Comparison of ENCODE assay signal across 8 mouse cellular contexts in the genomic region with DNA sequence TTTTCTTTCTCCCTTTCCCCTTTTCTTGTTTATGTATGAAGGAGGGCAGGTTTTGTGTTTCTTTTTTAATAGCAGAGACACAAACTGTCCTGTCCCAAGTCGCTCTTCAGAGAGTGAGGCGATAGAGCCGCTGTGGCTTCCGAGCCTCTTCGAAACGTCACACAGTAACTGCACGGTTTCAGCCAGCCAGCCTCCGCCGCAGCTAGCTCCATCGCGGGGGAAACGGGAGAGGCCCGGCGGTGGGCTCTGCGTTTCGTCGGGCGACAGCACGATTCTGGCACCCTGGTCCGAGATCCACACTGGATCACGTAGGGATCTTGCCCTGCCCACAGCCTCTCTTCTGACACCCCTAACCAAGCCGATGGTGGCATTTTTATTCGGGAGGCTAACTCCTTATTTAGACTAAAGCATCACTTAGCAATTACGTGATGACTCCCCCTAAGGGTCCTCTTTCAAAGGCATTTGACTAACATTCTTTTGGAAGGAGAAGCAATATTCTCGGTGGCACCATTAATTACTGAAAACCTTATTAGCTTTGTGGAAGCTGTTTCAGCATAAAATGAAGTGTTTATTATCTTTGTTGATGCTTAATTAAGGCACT. TPM values are rescaled to one million over a fixed set of nuclear protein-coding genes. Genes with fewer than 3 reads are reported as not detected.
DNase-seq lines count a peak whose midpoint lies in the region; ATAC-seq and TF ChIP-seq lines count a peak whose summit lies in the region.

No protein-coding gene starts in this region.

- H3K9me3 ChIP-seq in MEL (replicated peaks; ENCODE audit: insufficient read depth, low read length), result no peaks in the 10 kb centered on the region
- no peaks in the 10 kb centered on the region for H3K9me3 ChIP-seq in forebrain, embryonic 12.5 days
- no peaks in the 10 kb centered on the region for H3K9me3 ChIP-seq in hindbrain, embryonic 12.5 days (replicated peaks)

- TF ChIP-seq RAD21 in MEL (IDR thresholded peaks at IDR 0.05; ENCODE audit: low read depth, low read length), result no peak

- H3K4me2 ChIP-seq in forebrain, embryonic 12.5 days, result peak overlapping the region; percentile 77
- peak overlapping the region; percentile 67 for H3K4me2 ChIP-seq in hindbrain, embryonic 12.5 days (replicated peaks)

- ATAC-seq in forebrain, embryonic 12.5 days (ENCODE audit: low FRiP score), result peak; percentile 39; the same call in 1 of the 2 replicates
- ATAC-seq in hindbrain, embryonic 12.5 days (ENCODE audit: low FRiP score), result peak; percentile 62

- H3K36me3 ChIP-seq in MEL (ENCODE audit: control insufficient read depth in 1 of 2, insufficient read depth in 2 of 2, low read length in 2 of 2), result peaks cover 0 to 14% of the 10 kb centered on the region in 2 experiments; a peak in 3 of 4 replicates
- peaks cover 8% of the 10 kb centered on the region; the same call in 1 of the 2 replicates for H3K36me3 ChIP-seq in forebrain, embryonic 12.5 days (replicated peaks)
- peaks cover 6% of the 10 kb centered on the region for H3K36me3 ChIP-seq in hindbrain, embryonic 12.5 days

- peaks cover 0 to 7% of the 10 kb centered on the region in 2 experiments; a peak in 1 of 4 replicates for H3K4me1 ChIP-seq in MEL (ENCODE audit: control insufficient read depth in 1 of 2, insufficient read depth in 2 of 2, low read length in 2 of 2)
- H3K4me1 ChIP-seq in forebrain, embryonic 12.5 days, result peaks cover 11% of the 10 kb centered on the region
- peaks cover 8% of the 10 kb centered on the region for H3K4me1 ChIP-seq in hindbrain, embryonic 12.5 days

- peak overlapping the region; percentile 65 for H3K27ac ChIP-seq in MEL (ENCODE audit: control insufficient read depth, low read depth, low read length)
- H3K27ac ChIP-seq in forebrain, embryonic 12.5 days, result peak overlapping the region; percentile 68
- peak overlapping the region; percentile 73 for H3K27ac ChIP-seq in hindbrain, embryonic 12.5 days

- TF ChIP-seq POLR2A in MEL (IDR thresholded peaks at IDR 0.05; ENCODE audit: control insufficient read depth in 1 of 2, insufficient read depth in 1 of 2, low read depth in 1 of 2, low read length in 2 of 2, poor library complexity in 1 of 2), result no peak

- intact Hi-C loops in left cerebral cortex, postnatal 10 days (cut with DNase I), result loop anchor here (10.0 kb wide), 1 partner anchor 230 kb away; a partner anchor contains a TSS

- H3K79me2 ChIP-seq in MEL (ENCODE audit: control insufficient read depth, insufficient read depth, low read length, poor library complexity), result peaks cover 14% of the 10 kb centered on the region

- no peak for DNase-seq in MEL (ENCODE audit: low read depth, low spot score)
- peak; percentile 12 for DNase-seq in c-Kit-negative CD71-positive TER-119-positive erythroid progenitor cells, embryonic 14.5 days (ENCODE audit: low read depth, low spot score)
- peak; percentile 26 to 67 for DNase-seq in left cerebral cortex, postnatal 10 days (ENCODE audit: extremely low spot score in 1 of 2, low spot score in 2 of 2)
- peak; percentile 32 for DNase-seq in lung, postnatal 36 days
- peak; percentile 46 for DNase-seq in right cerebral cortex, adult 18-20 months
- peak; percentile 20 to 38 for DNase-seq in urinary bladder, postnatal 36 days (ENCODE audit: low spot score in 2 of 2)

- TF ChIP-seq CTCF in MEL (IDR thresholded peaks at IDR 0.05 in 2 of 3, conservative IDR thresholded peaks at IDR 0.05 in 1 of 3; ENCODE audit: control insufficient read depth in 1 of 3, insufficient read depth in 1 of 3, low read depth in 2 of 3, low read length in 3 of 3, poor library complexity in 1 of 3, severe bottlenecking in 1 of 3), result no peak

- peak overlapping the region; percentile 86 to 99 for H3K4me3 ChIP-seq in MEL (ENCODE audit: control insufficient read depth in 1 of 2, insufficient read depth in 1 of 2, low read depth in 2 of 2, low read length in 2 of 2)
- H3K4me3 ChIP-seq in forebrain, embryonic 12.5 days (replicated peaks), result peak overlapping the region; percentile 66
- peak overlapping the region; percentile 58 for H3K4me3 ChIP-seq in hindbrain, embryonic 12.5 days

- peak overlapping the region; percentile 88 for H3K9ac ChIP-seq in MEL (ENCODE audit: control insufficient read depth, low read depth, low read length, poor library complexity, severe bottlenecking)
- peak overlapping the region; percentile 71 for H3K9ac ChIP-seq in forebrain, embryonic 12.5 days
- H3K9ac ChIP-seq in hindbrain, embryonic 12.5 days, result peak overlapping the region; percentile 66

- no peaks in the 10 kb centered on the region for H3K27me3 ChIP-seq in MEL (ENCODE audit: control insufficient read depth in 1 of 2, insufficient read depth in 2 of 2, low read length in 2 of 2)
- H3K27me3 ChIP-seq in forebrain, embryonic 12.5 days, result peaks cover 10% of the 10 kb centered on the region; the same call in 1 of the 2 replicates
- H3K27me3 ChIP-seq in hindbrain, embryonic 12.5 days, result no peaks in the 10 kb centered on the region

- 1% methylated on average over 25 of the region's 25 CpGs for WGBS in forebrain, embryonic 12.5 days
- under 1% methylated on average over 25 of the region's 25 CpGs for WGBS in hindbrain, embryonic 12.5 days

- no peak for TF ChIP-seq EP300 in MEL (IDR thresholded peaks at IDR 0.05; ENCODE audit: low read depth in 1 of 2, low read length in 2 of 2)

TF ChIP-seq in MEL, 35 proteins besides CTCF, POLR2A, EP300 and RAD21:
- TF ChIP-seq ETS1 (IDR thresholded peaks at IDR 0.05; ENCODE audit: low read depth, low read length) (no peak; the same call in 1 of the 2 replicates), CHD1 (IDR thresholded peaks at IDR 0.05; ENCODE audit: low read depth, low read length) (peak; percentile 77; the same call in 1 of the 2 replicates), ZKSCAN1 (IDR thresholded peaks at IDR 0.05; ENCODE audit: low read depth, low read length) (no peak), MEF2A (IDR thresholded peaks at IDR 0.05; ENCODE audit: extremely low read depth, insufficient replicate concordance, low read depth, low read length, poor library complexity, severe bottlenecking) (no peak), ZC3H11A (IDR thresholded peaks at IDR 0.05; ENCODE audit: low read depth, low read length) (0 out of 2 replicates have a peak, but pooled peaks have one; percentile 3), USF2 (IDR thresholded peaks at IDR 0.05; ENCODE audit: borderline replicate concordance in 1 of 2, insufficient read depth in 1 of 2, low read depth in 1 of 2, low read length in 2 of 2) (no peak), MXI1 (IDR thresholded peaks at IDR 0.05; ENCODE audit: low read depth, low read length) (no peak), MYC (IDR thresholded peaks at IDR 0.05; ENCODE audit: low read depth, low read length) (0 out of 2 replicates have a peak, but pooled peaks have one; percentile 3), USF1 (IDR thresholded peaks at IDR 0.05; ENCODE audit: low read depth, low read length) (no peak), UBTF (IDR thresholded peaks at IDR 0.05; ENCODE audit: borderline replicate concordance, insufficient read depth, low read depth, low read length) (peak; percentile 72; the same call in 1 of the 2 replicates), SIN3A (IDR thresholded peaks at IDR 0.05; ENCODE audit: low read length) (peak; percentile 77)

RNA-seq across cellular contexts. Expression of a gene that starts 0.6 kb away (rescaled TPM):
- 40.3 and 42.0 TPM in 2 replicates for total RNA-seq in MEL (2012; rRNA removed)
- polyA plus RNA-seq in MEL (2012; ENCODE audit: insufficient read depth in 1 of 2, insufficient read length in 2 of 2, low read depth in 1 of 2, low replicate concordance in 2 of 2, missing spikeins in 1 of 2), result 10 to 100 TPM in 1 of 2 experiments, not detected in 1; 38.1 TPM
- polyA plus RNA-seq in forebrain, embryonic 12.5 days (2016; fragmentation: Nextera tagmentation; extraction: Ambion mirVana), result 19.4 and 22.6 TPM in 2 replicates
- 22.4 and 24.6 TPM in 2 replicates for polyA plus RNA-seq in hindbrain, embryonic 12.5 days (2016; fragmentation: Nextera tagmentation; extraction: Ambion mirVana)
- 10 to 100 TPM; 21.4 to 21.6 TPM for total RNA-seq in left cerebral cortex, postnatal 10 days (2021)

RNA-seq across cellular contexts. Expression of a gene that starts 59.6 kb away (rescaled TPM):
- 39.3 and 39.8 TPM in 2 replicates for total RNA-seq in MEL (2012; rRNA removed)
- 10 to 100 TPM; 49.4 to 73.6 TPM for polyA plus RNA-seq in MEL (2012; ENCODE audit: insufficient read depth in 1 of 2, insufficient read length in 2 of 2, low read depth in 1 of 2, low replicate concordance in 2 of 2, missing spikeins in 1 of 2)
- polyA plus RNA-seq in forebrain, embryonic 12.5 days (2016; fragmentation: Nextera tagmentation; extraction: Ambion mirVana), result 65.2 and 69.9 TPM in 2 replicates
- polyA plus RNA-seq in hindbrain, embryonic 12.5 days (2016; fragmentation: Nextera tagmentation; extraction: Ambion mirVana), result 67.3 and 76.2 TPM in 2 replicates
- 10 to 100 TPM; 46.2 to 49.6 TPM for total RNA-seq in left cerebral cortex, postnatal 10 days (2021)

RNA-seq across cellular contexts. Expression of a gene that starts 59.8 kb away (rescaled TPM):
- total RNA-seq in MEL (2012; rRNA removed), result 21.5 and 23.4 TPM in 2 replicates
- polyA plus RNA-seq in MEL (2012; ENCODE audit: insufficient read depth in 1 of 2, insufficient read length in 2 of 2, low read depth in 1 of 2, low replicate concordance in 2 of 2, missing spikeins in 1 of 2), result 10 to 100 TPM in 1 of 2 experiments, not detected in 1; 14.4 TPM
- 10.7 and 11.0 TPM in 2 replicates for polyA plus RNA-seq in forebrain, embryonic 12.5 days (2016; fragmentation: Nextera tagmentation; extraction: Ambion mirVana)
- 9.7 and 10.2 TPM in 2 replicates for polyA plus RNA-seq in hindbrain, embryonic 12.5 days (2016; fragmentation: Nextera tagmentation; extraction: Ambion mirVana)
- 1 to 10 TPM; 6.1 to 7.4 TPM for total RNA-seq in left cerebral cortex, postnatal 10 days (2021)
